Comparison of ENCODE assay signal across 25 mouse cellular contexts in genomic region chr9:69299484-69299883, GRCm38 (mm10).
DNase-seq lines count a peak whose midpoint lies in the region; ATAC-seq and TF ChIP-seq lines count a peak whose summit lies in the region.
"Had no signal": no experiment of that assay in that cellular context is flagged by ENCODE, and none has a peak within 500 bp of the region (broad histone marks: within the 10 kb centered on the region; RNA-seq: fewer than 3 reads in every experiment).

No protein-coding gene starts in this region.

- H3K27ac ChIP-seq in lung, postnatal 0 days (ENCODE audit: low read length), result no peak overlapping the region
- 0 out of 2 replicates have a peak overlapping the region, but pooled peaks have one; percentile 4 for H3K27ac ChIP-seq in limb, embryonic 10.5 days
- H3K27ac ChIP-seq: embryonic facial prominence, embryonic 13.5 days; heart, adult 2 months; hindbrain, embryonic 14.5 days; layer of hippocampus, adult 2 months; limb, embryonic 13.5 days had no signal

- no peak for TF ChIP-seq EP300 in lung, postnatal 0 days (IDR thresholded peaks at IDR 0.05)

- peaks cover 9% of the 10 kb centered on the region; the same call in 1 of the 2 replicates for H3K4me1 ChIP-seq in lung, postnatal 0 days (ENCODE audit: insufficient read depth, low read depth, low read length)
- H3K4me1 ChIP-seq in limb, embryonic 10.5 days, result peaks cover 72% of the 10 kb centered on the region

- H3K36me3 ChIP-seq in lung, postnatal 0 days (ENCODE audit: insufficient read depth, low read length), result no peaks in the 10 kb centered on the region
- H3K36me3 ChIP-seq in limb, embryonic 10.5 days, result no peaks in the 10 kb centered on the region
- H3K36me3 ChIP-seq: embryonic facial prominence, embryonic 13.5 days; limb, embryonic 13.5 days had no signal

- H3K27me3 ChIP-seq in lung, postnatal 0 days (replicated peaks; ENCODE audit: insufficient read depth, low read length), result no peaks in the 10 kb centered on the region
- peaks cover 21% of the 10 kb centered on the region; the same call in 1 of the 2 replicates for H3K27me3 ChIP-seq in limb, embryonic 10.5 days (ENCODE audit: low read depth, poor library complexity, severe bottlenecking)
- H3K27me3 ChIP-seq: embryonic facial prominence, embryonic 13.5 days had no signal

- no peak overlapping the region for H3K4me2 ChIP-seq in lung, postnatal 0 days (replicated peaks; ENCODE audit: low read depth, low read length)
- H3K4me2 ChIP-seq: embryonic facial prominence, embryonic 13.5 days; hindbrain, embryonic 14.5 days; limb, embryonic 13.5 days; lung, embryonic 14.5 days had no signal

- no peaks in the 10 kb centered on the region for H3K9me3 ChIP-seq in lung, postnatal 0 days (ENCODE audit: low read length)
- H3K9me3 ChIP-seq in limb, embryonic 10.5 days (replicated peaks), result no peaks in the 10 kb centered on the region
- H3K9me3 ChIP-seq: embryonic facial prominence, embryonic 13.5 days; limb, embryonic 13.5 days had no signal

- peak; percentile 88 for DNase-seq in heart, adult 11 months
- DNase-seq in heart, postnatal 10 days, result no peak
- DNase-seq in lung, postnatal 36 days, result peak; percentile 21
- DNase-seq in lung, postnatal 0 days (ENCODE audit: low spot score), result no peak
- no peak for DNase-seq in limb, embryonic 10.5 days (ENCODE audit: low spot score)
- peak; percentile 46 for DNase-seq in testis, postnatal 10 days (ENCODE audit: low spot score)
- DNase-seq in kidney, postnatal 4 days, result no peak
- DNase-seq: cerebellum, adult 2 months; cerebellum, postnatal 36 days; embryo, embryonic 11 days; gastrocnemius, postnatal 14 days; heart, adult 2 months; heart, postnatal 4 days; kidney, adult 8-10 months; kidney, postnatal 14 days; layer of hippocampus, postnatal 36 days; lung, embryonic 14.5 days; lung, postnatal 4 days; thymus, adult 2 months; thymus, postnatal 4 days had no signal

- intact Hi-C loops in heart, postnatal 10 days (cut with DNase I), result loop anchor here (5.0 to 10.0 kb wide), 3 partner anchors 472 to 645 kb away; partner anchors contain the start of gene Rora

- H3K9ac ChIP-seq in lung, postnatal 0 days (replicated peaks; ENCODE audit: low read depth), result no peak overlapping the region
- H3K9ac ChIP-seq: embryonic facial prominence, embryonic 13.5 days; hindbrain, embryonic 14.5 days; limb, embryonic 13.5 days; lung, embryonic 14.5 days had no signal

- no peak for ATAC-seq in lung, postnatal 0 days
- ATAC-seq: forebrain, embryonic 14.5 days had no signal

- H3K4me3 ChIP-seq in lung, postnatal 0 days (ENCODE audit: low read depth, low read length), result no peak overlapping the region
- H3K4me3 ChIP-seq in limb, embryonic 10.5 days, result no peak overlapping the region
- H3K4me3 ChIP-seq: embryonic facial prominence, embryonic 13.5 days; heart, adult 2 months; layer of hippocampus, adult 2 months; limb, embryonic 13.5 days had no signal

- WGBS in lung, postnatal 0 days, result 83% methylated on average over 2 of the region's 2 CpGs
- WGBS in limb, embryonic 10.5 days, result 69% methylated on average over 2 of the region's 2 CpGs

- TF ChIP-seq CTCF in lung, postnatal 0 days (IDR thresholded peaks at IDR 0.05), result no peak

Comparison
In these comparisons a context has a peak if more than half of its experiments do, and no peak if none do; other contexts are left out.
1. DNase-seq: peak in heart, adult 11 months (single experiment), lung, postnatal 36 days (single experiment) and testis, postnatal 10 days (single experiment); none in heart, postnatal 10 days (0 of 2), lung, postnatal 0 days (single experiment), limb, embryonic 10.5 days (single experiment) and kidney, postnatal 4 days (0 of 2).